Mouse (Mus musculus) lung, adult 2 months (tissue): Measurements from ENCODE around the gene Ptbp3. TPM values are rescaled to one million over a fixed set of nuclear protein-coding genes. Genes with fewer than 3 reads are reported as not detected.

Experiments used
- DNase-seq: peaks from one replicate; pipeline ENCODE4 v3.0.0; 2022
- H3K4me1 ChIP-seq: fragments of 200-500 bp; 2 replicates; pipeline ENCODE4 v1.6.1; 2011; ENCODE audit warnings: low read length; ENCODE audit not compliant: control insufficient read depth, insufficient read depth
- H3K4me3 ChIP-seq: fragments of 200-500 bp; replicated peaks from 2 replicates; pipeline ENCODE3; 2011; ENCODE audit warnings: low read depth, mild to moderate bottlenecking, control low read depth, low read length; ENCODE audit errors: extremely low read depth
- CTCF ChIP-seq: fragments of 200-500 bp; IDR thresholded peaks from 2 replicates; pipeline ENCODE4 v1.5.1; 2011; ENCODE audit warnings: mild to moderate bottlenecking, low read length, control low read depth; ENCODE audit not compliant: insufficient read depth
- POLR2A ChIP-seq: fragments of 200-500 bp; IDR thresholded peaks from 2 replicates; pipeline ENCODE4 v1.6.1; 2011; ENCODE audit warnings: low read depth, mild to moderate bottlenecking, control low read depth, low read length, borderline replicate concordance; ENCODE audit errors: extremely low read depth
- WGBS: fragments of 180-500 bp; shearing (Covaris S2); methylation state at CpG from one replicate; pipeline ENCODE4 v1.1.7; 2018; 5-methylcytosine and 5-hydroxymethylcytosine counted together
- polyA plus RNA-seq: library from polyadenylated mRNA; depleted of rRNA; stranded (reverse); fragments of >200 nt; gene quantifications from 2 replicates; pipeline ENCODE4 v1.2.3, GENCODE M21; 2012

Gene Ptbp3
- polyA plus RNA-seq, 1 experiment: 40.5 TPM

- Histone ChIP-seq H3K4me1 (no peaks in the 10 kb centered on the region), H3K4me3 (no peak overlapping the region)
- DNase-seq: no peak
- TF ChIP-seq CTCF (no peak), POLR2A (no peak)
- 71% methylated on average over 1 of the region's 1 CpGs for WGBS
These were observed 101.9 kb downstream of the Ptbp3 start for GRCm38 (mm10) chr4:59447296-59447695.

GRCm38 (mm10) chr4:59445516-59445915 is 103.6 kb downstream of the Ptbp3 start:
- no peak for DNase-seq
- TF ChIP-seq CTCF: no peak
- no peak for TF ChIP-seq POLR2A
- Histone ChIP-seq H3K4me3 (no peak overlapping the region), H3K4me1 (no peaks in the 10 kb centered on the region)
- 40% methylated on average over 6 of the region's 6 CpGs for WGBS

GRCm38 (mm10) chr4:59444994-59445393 is 104.2 kb downstream of the Ptbp3 start:
- Histone ChIP-seq H3K4me3 (no peak overlapping the region), H3K4me1 (no peaks in the 10 kb centered on the region)
- no peak for TF ChIP-seq POLR2A
- no peak for TF ChIP-seq CTCF
- no peak for DNase-seq
- WGBS: 64% methylated on average over 3 of the region's 3 CpGs

GRCm38 (mm10) chr4:59444085-59444484 is 105.1 kb downstream of the Ptbp3 start:
- Histone ChIP-seq H3K4me1 (no peaks in the 10 kb centered on the region), H3K4me3 (no peak overlapping the region)
- DNase-seq: no peak
- WGBS: 72% methylated on average over 4 of the region's 4 CpGs
- no peak for TF ChIP-seq CTCF
- TF ChIP-seq POLR2A: no peak

GRCm38 (mm10) chr4:59441265-59441664 is 107.9 kb downstream of the Ptbp3 start:
- WGBS: 53% methylated on average over 1 of the region's 1 CpGs
- H3K4me1 ChIP-seq: no peaks in the 10 kb centered on the region
- TF ChIP-seq CTCF (no peak), POLR2A (no peak)
- H3K4me3 ChIP-seq: no peak overlapping the region
- no peak for DNase-seq

GRCm38 (mm10) chr4:59439960-59440359 is 109.2 kb downstream of the Ptbp3 start:
- TF ChIP-seq POLR2A (no peak), CTCF (no peak)
- no peak overlapping the region for H3K4me3 ChIP-seq
- 44% methylated on average over 2 of the region's 2 CpGs for WGBS
- no peaks in the 10 kb centered on the region for H3K4me1 ChIP-seq
- no peak for DNase-seq

GRCm38 (mm10) chr4:59439041-59439440 is 110.1 kb downstream of the Ptbp3 start:
- no peaks in the 10 kb centered on the region for H3K4me1 ChIP-seq
- H3K4me3 ChIP-seq: no peak overlapping the region
- TF ChIP-seq CTCF (no peak), POLR2A (no peak)
- 44% methylated on average over 5 of the region's 5 CpGs for WGBS
- no peak for DNase-seq

GRCm38 (mm10) chr4:59437990-59438854 is 110.9 kb downstream of the Ptbp3 start, which contains the start of gene Susd1:
Gene Susd1 (minus strand): TSS chr4:59438633.
- WGBS: 1% methylated on average over 75 of the region's 75 CpGs
- no peaks in the 10 kb centered on the region for H3K4me1 ChIP-seq
- H3K4me3 ChIP-seq: peak within 1 kb of the TSS; percentile 22
- 0 out of 2 replicates have a peak, but pooled peaks have one; percentile 13 for TF ChIP-seq POLR2A
- no peak for TF ChIP-seq CTCF
- DNase-seq: peak; percentile 58

GRCm38 (mm10) chr4:59435951-59436350 is 113.2 kb downstream of the Ptbp3 start:
- H3K4me3 ChIP-seq: no peak overlapping the region
- DNase-seq: no peak
- no peaks in the 10 kb centered on the region for H3K4me1 ChIP-seq
- 83% methylated on average over 4 of the region's 4 CpGs for WGBS
- no peak for TF ChIP-seq POLR2A
- no peak for TF ChIP-seq CTCF

GRCm38 (mm10) chr4:59434039-59434438 is 115.1 kb downstream of the Ptbp3 start:
- Histone ChIP-seq H3K4me1 (no peaks in the 10 kb centered on the region), H3K4me3 (no peak overlapping the region)
- TF ChIP-seq POLR2A: no peak
- no peak for TF ChIP-seq CTCF
- DNase-seq: no peak
- 66% methylated on average over 3 of the region's 3 CpGs for WGBS
